Mouse (Mus musculus) gastrocnemius, postnatal 14 days (tissue): ENCODE measurements around the gene Hlf. TPM values are rescaled to one million over a fixed set of nuclear protein-coding genes. Genes with fewer than 3 reads are reported as not detected.

Source experiments
- DNase-seq: peaks from one replicate; pipeline ENCODE4 v3.0.0; 2021; ENCODE audit warnings: mixed read lengths
- intact Hi-C: fragments of 180-260 bp; cut with DNase I; formaldehyde crosslinking; loops from one replicate; pipeline ENCODE4 v1.15.1; 2025; ENCODE audit warnings: low total_unique reads
- total RNA-seq, 2 experiments: library from RNA; stranded (reverse); gene quantifications; 2 replicates each; pipeline ENCODE4 v1.2.3; 2021

Gene Hlf
- total RNA-seq, 2 experiments from 2014 or later: 3.7 to 3.9 TPM

GRCm38 (mm10) chr11:90376436-90376835 lies 14.3 kb downstream of the Hlf start:
- intact Hi-C loops: no loop called here
- no peak for DNase-seq

GRCm38 (mm10) chr11:90371470-90372100 lies 19.1 kb downstream of the Hlf start:
- DNase-seq: no peak
- intact Hi-C loops: no loop called here

GRCm38 (mm10) chr11:90370789-90371291 lies 19.9 kb downstream of the Hlf start:
- intact Hi-C loops: no loop called here
- no peak for DNase-seq

- intact Hi-C loops: no loop called here
- DNase-seq: no peak
Measured at GRCm38 (mm10) chr11:90370367-90370766, 20.3 kb downstream of the Hlf start.

- peak; percentile 87 for DNase-seq
- intact Hi-C loops: no loop called here
Measured at GRCm38 (mm10) chr11:90369605-90370004, 21.1 kb downstream of the Hlf start.

GRCm38 (mm10) chr11:90369115-90369514 lies 21.6 kb downstream of the Hlf start:
- no peak for DNase-seq
- intact Hi-C loops: no loop called here

- DNase-seq: no peak
- intact Hi-C loops: no loop called here
Measured at GRCm38 (mm10) chr11:90367894-90368860, 22.5 kb downstream of the Hlf start.

GRCm38 (mm10) chr11:90364865-90365264 lies 25.8 kb downstream of the Hlf start:
- intact Hi-C loops: no loop called here
- DNase-seq: no peak

GRCm38 (mm10) chr11:90363821-90364497 lies 26.7 kb downstream of the Hlf start:
- no peak for DNase-seq
- intact Hi-C loops: no loop called here

GRCm38 (mm10) chr11:90363406-90363805 lies 27.3 kb downstream of the Hlf start:
- DNase-seq: no peak
- intact Hi-C loops: no loop called here

- intact Hi-C loops: no loop called here
- no peak for DNase-seq
Measured at GRCm38 (mm10) chr11:90360536-90360935, 30.2 kb downstream of the Hlf start.

GRCm38 (mm10) chr11:90358063-90358462 lies 32.6 kb downstream of the Hlf start:
- intact Hi-C loops: no loop called here
- no peak for DNase-seq

- intact Hi-C loops: no loop called here
- DNase-seq: no peak
Measured at GRCm38 (mm10) chr11:90357371-90357770, 33.3 kb downstream of the Hlf start.

- DNase-seq: no peak
Measured at GRCm38 (mm10) chr11:90356495-90357304, 34.0 kb downstream of the Hlf start.

GRCm38 (mm10) chr11:90356036-90356435 lies 34.7 kb downstream of the Hlf start:
- intact Hi-C loops: no loop called here
- DNase-seq: no peak

More at GRCm38 (mm10) chr11:90356495-90357304, 34.0 kb downstream of the Hlf start:
- intact Hi-C loops: no loop called here

GRCm38 (mm10) chr11:90355270-90355681 lies 35.4 kb downstream of the Hlf start:
- intact Hi-C loops: no loop called here
- peak; percentile 84 for DNase-seq

- intact Hi-C loops: no loop called here
- no peak for DNase-seq
Measured at GRCm38 (mm10) chr11:90352696-90353095, 38.0 kb downstream of the Hlf start.

GRCm38 (mm10) chr11:90350153-90350512 lies 40.6 kb downstream of the Hlf start:
- intact Hi-C loops: no loop called here
- no peak for DNase-seq

GRCm38 (mm10) chr11:90349486-90350152 lies 41.1 kb downstream of the Hlf start:
- intact Hi-C loops: no loop called here
- no peak for DNase-seq
